Mouse (Mus musculus): ENCODE measurements at regions not wholly inside any gene's neighbourhood (a gene's known extent, or its start where the extent isn't known, plus 50 kb on each side); places are given as distances from the start of the nearest gene placed in this dataset.
"Not testable (repeated sequence)": the region's sequence is repeated elsewhere in the genome, so short reads cannot be mapped to it uniquely, and the experiment has no call there.

DNA sequence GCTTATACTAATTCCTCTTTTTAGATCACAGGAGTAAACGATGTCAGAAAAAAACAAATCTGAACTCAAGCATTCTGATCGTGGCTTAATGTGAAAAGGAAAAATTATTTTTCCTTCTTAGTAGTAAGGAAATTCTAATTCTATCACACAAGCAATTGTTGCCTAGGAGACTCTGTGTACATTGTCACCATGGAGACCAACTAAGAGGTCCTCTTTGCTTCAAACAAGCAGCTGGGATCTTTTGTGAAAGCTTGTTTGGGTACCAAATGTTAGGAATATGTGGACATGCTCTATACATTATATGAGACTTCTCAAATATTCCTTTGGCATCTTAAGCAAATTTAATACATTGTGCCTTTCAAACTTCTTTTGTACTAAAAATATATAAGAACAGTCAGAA, 345.9 kb upstream of the Atp10a start:
- no peak for DNase-seq (ENCODE audit: low read depth)

GRCm38 (mm10) chr7:58322381-58322780, 333.6 kb upstream of the Atp10a start:
- no peak for DNase-seq (ENCODE audit: low read depth)

DNA sequence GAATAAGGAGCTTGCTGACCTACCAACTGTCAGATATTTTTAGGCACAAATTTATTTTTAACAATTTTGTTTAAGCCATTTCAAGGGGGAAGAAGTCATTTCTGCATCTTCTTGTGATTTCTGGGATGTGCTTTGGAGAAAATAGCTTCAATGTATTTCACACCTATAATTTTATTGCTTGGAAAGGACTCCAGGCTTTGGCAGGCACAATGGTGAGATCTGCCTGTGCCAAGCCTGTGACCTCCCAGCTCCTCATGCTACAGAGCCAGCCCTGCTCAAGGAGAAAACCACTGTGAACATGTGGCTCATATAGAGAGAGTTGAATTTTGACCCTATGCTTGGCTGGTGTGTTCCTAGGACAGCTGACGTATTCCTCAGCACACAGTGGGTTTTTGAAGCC, 288.6 kb upstream of the Atp10a start:
- no peak for DNase-seq (ENCODE audit: low read depth)

DNA sequence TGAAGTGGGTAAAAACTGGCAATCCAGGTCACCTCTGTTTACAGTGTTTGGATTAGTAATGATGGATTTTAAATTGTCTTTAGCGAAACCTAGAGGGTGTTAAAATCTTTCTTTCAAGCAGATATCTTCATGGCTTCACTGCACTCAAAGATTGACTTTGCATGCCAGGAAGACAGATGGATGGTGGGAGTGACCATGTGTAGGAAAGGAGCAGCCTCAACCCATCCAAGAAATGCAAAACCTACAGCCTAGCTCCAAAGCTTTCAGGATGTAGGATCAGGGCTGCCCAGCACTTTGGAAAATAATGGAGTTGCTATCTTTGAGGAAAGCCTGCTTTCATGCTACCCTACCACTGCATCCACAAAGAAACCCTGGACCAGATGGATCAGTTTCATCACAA, 272.6 kb upstream of the Atp10a start:
- no peak for DNase-seq (ENCODE audit: low read depth)

DNA sequence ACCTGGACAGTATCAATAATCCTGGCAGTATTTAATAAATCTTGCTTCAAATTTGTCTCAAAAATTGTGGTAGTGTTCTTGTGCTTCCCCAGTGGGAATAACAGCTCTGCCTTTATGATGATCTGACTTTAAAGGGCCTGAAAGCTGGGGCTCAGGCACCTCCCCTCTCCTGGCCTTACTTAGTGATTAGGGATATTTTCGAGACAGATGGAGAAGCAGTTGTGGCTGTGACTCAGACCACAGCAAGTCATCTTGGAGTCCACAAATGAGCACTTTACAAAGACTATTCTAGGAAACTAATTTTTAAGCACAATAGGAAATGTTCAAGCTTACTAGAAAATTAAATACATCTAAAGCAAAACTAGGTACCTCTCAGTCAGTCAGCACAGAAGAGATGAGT, 267.6 kb upstream of the Atp10a start:
- DNase-seq (ENCODE audit: low read depth) = no peak

GRCm38 (mm10) chr7:58392391-58393115, 263.4 kb upstream of the Atp10a start:
- peak; percentile 81 for DNase-seq (ENCODE audit: low read depth)

- DNase-seq (ENCODE audit: low read depth) = peak; percentile 37
Observed at GRCm38 (mm10) chr7:58397992-58398391, 258.0 kb upstream of the Atp10a start.

GRCm38 (mm10) chr7:58398558-58399144, 257.3 kb upstream of the Atp10a start:
- DNase-seq (ENCODE audit: low read depth) = no peak

DNA sequence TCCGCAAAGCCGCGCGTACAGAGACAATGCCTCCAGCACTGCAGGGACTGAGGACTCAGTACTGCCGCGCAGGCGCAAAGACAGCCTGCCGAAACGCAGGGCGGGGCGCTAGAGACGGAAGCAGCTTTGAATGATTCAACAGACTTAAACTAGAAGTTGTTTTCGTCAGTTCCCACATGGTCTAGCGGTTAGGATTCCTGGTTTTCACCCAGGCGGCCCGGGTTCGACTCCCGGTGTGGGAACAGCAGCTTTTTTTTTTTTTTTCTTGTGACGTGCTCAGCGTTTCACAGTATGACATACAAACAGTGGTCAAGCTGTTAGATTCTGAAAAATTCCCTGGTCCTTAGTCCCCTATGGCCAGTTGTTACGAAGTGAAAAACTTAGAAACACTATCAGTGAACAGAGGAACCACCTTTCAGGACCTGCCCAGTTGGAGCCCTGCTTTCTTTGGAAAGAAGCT, 256.8 kb upstream of the Atp10a start:
- peak; percentile 97 for DNase-seq (ENCODE audit: low read depth)

- peak; percentile 79 for DNase-seq (ENCODE audit: low read depth)
Observed at GRCm38 (mm10) chr7:58399651-58400050, 256.3 kb upstream of the Atp10a start.

- DNase-seq (ENCODE audit: low read depth) = peak; percentile 24
Observed at GRCm38 (mm10) chr7:58400594-58400993, 255.4 kb upstream of the Atp10a start.

DNA sequence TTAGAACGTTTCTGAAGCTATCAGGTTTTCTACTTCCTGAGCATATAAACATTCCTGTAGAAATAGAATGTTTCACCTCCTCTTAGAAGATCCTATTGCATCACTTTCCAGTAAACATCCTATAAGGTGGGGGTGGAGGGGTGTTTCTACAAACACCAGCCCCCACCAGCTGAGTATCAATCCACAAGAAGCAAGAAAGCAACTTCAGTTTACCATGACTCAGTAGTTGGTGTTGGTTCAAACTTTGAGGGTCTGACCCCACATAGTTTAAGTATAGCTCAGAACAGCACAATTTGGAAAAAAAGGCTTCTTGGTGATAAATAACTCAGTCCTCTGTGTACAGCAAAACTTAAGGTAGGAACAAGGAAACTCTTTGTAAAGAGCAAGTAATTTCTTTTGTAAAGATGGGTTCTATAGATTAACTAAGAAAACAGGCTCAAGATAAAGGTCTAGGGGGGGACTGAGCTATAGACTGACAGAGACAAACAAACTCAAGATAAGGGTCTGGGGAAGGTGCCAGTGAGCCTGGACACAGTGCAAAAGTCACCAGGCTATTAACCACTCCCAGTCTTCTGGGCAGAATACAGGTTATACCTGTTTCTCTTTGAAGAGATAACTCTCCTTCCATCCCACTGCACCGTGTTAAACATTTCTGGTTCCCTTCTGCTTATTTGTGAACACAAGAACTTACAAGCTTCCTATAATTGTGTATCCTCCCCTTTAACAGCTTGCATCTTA, 218.9 kb upstream of the Atp10a start:
- no peak for DNase-seq (ENCODE audit: low read depth)

DNA sequence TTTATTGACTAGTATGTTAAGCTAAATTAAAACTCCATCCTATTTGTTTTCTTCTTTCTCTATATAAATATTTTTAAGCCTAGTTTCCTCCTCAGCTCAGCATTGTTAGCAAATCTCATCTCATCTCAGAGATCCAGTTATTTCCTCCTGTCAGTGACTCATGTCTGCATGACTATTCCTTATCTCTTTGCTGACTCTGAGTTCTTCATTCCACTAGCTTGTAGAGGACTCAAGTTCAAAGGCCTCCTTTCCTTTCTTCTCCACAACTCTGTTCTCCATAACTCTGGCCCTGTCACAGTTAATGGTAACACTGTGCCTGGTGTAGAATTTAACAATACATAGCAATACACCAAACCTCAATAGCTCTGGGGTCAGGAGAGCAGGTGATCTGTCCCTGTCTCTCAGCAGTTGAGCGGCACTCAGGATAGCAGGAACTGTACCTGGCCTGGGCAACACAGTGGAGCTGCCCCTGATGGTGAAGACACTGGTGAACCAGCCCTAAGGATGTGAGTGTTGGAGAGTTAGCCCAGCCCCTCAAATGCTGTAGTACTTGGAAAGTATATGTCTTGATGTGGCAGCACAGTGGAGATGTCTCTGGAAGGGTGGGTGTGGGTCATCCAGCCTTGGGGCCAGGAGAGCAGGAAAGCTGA, 213.3 kb upstream of the Atp10a start:
- DNase-seq (ENCODE audit: low read depth) = no peak

DNA sequence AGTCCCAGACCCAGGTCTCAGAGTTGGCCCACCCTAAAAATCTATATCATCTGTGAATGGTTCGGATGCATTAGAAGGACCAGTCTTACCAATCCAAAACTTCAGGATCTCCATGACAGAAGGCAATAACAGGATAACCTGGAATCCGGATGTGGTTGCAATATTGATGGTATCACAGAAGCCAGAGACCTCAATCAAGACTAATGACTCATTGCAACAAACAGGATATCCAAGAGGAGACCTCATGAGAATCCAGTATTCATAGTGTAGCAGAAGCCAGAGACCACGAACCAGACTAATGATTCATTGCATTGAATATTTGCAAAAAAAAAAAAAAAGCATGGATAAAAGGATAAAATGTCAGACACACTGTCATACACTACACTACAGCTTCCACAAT, 212.7 kb upstream of the Atp10a start:
- no peak for DNase-seq (ENCODE audit: low read depth)

DNA sequence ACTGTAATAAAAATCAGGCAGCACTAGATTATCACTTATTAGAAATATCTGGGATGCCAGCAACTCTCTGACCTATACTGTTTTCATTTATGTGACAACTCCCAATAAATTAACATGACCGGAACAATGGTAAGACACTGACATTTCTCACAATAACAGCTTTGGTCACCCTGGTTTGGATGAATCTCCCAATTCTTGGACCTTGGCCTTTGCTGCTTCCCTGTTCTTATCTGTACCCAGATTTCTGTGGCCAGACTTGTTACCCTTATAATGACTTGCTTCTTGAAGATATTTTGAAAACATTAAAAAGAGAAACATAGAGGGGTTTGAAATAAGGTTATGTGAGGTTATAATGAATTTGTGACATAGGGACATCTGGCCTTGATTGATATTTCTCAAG, 210.2 kb upstream of the Atp10a start:
- no peak for DNase-seq (ENCODE audit: low read depth)

GRCm38 (mm10) chr7:58446261-58446660, 209.7 kb upstream of the Atp10a start:
- no peak for DNase-seq (ENCODE audit: low read depth)

GRCm38 (mm10) chr7:58448727-58449126, 207.2 kb upstream of the Atp10a start:
- DNase-seq (ENCODE audit: low read depth) = peak; percentile 89

- DNase-seq (ENCODE audit: low read depth) = peak; percentile 75
Observed at GRCm38 (mm10) chr7:58451981-58452380, 204.0 kb upstream of the Atp10a start.

GRCm38 (mm10) chr7:58458146-58458545, 197.8 kb upstream of the Atp10a start:
- not testable (repeated sequence) for DNase-seq (ENCODE audit: low read depth)

DNA sequence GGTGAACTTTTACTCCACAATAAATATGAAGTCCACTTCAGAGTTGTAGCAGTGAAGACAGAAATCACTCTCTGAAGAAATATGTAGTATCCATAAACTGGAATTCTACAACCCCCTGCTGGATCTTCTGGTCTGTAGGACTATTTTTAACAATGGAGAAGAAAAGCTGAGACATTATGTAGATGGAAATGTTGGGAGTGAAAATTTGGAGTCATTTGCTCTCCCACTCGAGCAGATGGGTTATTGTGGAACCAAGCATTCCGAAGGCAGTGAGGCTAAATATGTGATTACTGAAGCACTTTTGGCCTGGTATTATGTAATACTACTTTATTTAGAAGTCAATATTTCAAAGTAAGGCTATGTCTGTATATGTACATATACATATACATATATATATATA, 195.0 kb upstream of the Atp10a start:
- no peak for DNase-seq (ENCODE audit: low read depth)

DNA sequence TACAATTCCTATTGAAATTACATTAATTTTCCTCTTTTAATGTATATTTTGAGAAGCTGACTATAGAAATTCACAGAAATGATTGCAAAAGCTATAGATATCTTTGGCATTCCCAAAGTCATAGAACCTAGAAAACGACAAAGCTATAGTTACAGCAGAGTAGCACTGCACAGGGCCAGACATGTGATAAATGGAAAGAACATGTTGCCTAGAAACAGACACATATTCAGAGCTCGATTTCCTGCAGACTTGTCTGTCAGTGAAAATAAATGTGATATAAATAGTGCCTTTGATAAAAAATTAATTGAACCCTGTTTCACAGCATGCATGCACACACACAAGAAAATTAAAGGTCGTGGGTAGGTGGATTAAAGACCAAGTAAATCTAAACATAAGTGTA, 182.8 kb upstream of the Atp10a start:
- DNase-seq (ENCODE audit: low read depth) = no peak

GRCm38 (mm10) chr7:58475139-58475538, 180.8 kb upstream of the Atp10a start:
- DNase-seq (ENCODE audit: low read depth) = peak; percentile 47

DNA sequence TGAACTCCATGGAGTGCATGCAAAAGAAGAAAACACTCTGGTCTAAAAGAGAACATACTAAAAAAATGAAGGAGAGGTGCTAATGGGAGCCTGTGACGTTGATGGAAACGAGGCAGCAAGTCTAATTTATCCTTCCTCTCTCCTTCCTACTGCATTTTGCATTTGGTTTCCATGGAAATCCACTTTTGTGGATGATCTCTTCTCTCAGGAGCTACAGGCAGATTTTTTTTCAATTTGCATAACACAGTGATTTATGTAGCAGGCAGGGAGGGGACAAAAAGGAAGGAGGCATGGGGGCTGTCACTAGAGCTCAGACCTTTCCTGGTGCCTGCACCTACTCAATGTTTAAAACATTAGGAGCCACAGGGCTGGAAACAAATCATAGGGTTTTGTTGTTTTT, 167.7 kb upstream of the Atp10a start:
- DNase-seq (ENCODE audit: low read depth) = no peak
